Mouse (Mus musculus): ENCODE measurements around the gene Ghr. TPM values are rescaled to one million over a fixed set of nuclear protein-coding genes. Genes with fewer than 3 reads are reported as not detected.

Ghr gene
- polyA plus RNA-seq (2015; fragmentation: Nextera tagmentation; extraction: Ambion mirVana) = 93.7 and 101 TPM in 2 replicates

DNA sequence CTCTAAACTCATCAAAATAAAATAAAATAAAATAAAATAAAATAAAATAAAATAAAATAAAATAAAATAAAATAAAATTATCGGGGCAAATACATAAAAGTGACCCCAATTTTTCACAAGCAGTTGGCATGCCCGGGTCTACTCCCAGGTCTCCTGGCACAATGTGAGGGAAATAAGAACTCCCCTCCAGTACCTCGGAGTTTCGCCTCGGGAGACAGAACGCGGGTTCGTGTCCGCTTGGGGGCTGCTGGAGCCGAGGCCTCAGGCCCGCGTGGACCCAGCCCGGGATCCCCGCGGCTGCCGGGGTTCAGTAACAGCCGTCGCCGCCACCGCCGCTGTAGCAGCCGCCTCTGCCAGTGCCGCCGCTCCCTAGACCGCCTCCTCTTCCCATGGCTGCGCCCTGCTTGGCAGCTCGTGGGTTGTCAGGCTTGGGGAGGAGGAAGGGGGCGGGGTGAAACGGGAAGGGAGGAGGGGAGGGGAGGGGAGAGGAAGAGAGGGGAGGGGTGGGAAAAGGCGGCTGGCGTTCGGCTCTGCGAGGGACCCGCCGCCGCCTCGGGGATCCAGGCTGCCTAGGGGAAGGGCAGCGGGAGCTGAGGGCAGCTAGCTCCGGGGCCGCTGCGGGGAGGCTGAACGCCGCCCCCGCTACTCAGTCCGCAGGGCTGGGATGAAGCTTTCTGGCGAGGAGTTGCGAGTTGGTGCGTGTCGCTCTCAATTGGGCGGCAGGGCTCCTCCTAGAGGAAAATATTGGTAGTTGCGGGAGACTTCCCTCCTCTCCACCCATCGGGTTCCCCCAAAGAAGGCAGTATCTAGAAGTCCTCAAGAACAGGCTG, at the start of gene Ghr:
TSS of gene Ghr (minus strand) at position 686 of the 830 bp plus-strand sequence.
- no peaks in the 10 kb centered on the region for H3K27me3 ChIP-seq (ENCODE audit: control insufficient read depth, insufficient read depth, low read depth, low read length)
- H3K4me3 ChIP-seq (ENCODE audit: low read length) = peak within 1 kb of the TSS; percentile 84
- under 1% methylated on average over 49 of the region's 52 CpGs for WGBS
- peak within 1 kb of the TSS; percentile 92 for H3K9ac ChIP-seq (ENCODE audit: low read length)
- H3K4me2 ChIP-seq (ENCODE audit: low read depth, low read length) = peak within 1 kb of the TSS; percentile 51
- no peaks in the 10 kb centered on the region for H3K9me3 ChIP-seq (ENCODE audit: control insufficient read depth, low read length)
- H3K4me1 ChIP-seq (replicated peaks; ENCODE audit: control insufficient read depth, insufficient read depth, low read length) = peaks cover 18% of the 10 kb centered on the region
- peak; percentile 87 for ATAC-seq (ENCODE audit: low read depth)
- H3K27ac ChIP-seq (ENCODE audit: low read length) = peak within 1 kb of the TSS; percentile 98
- no peaks in the 10 kb centered on the region for H3K36me3 ChIP-seq (ENCODE audit: control insufficient read depth, insufficient read depth, low read length)

DNA sequence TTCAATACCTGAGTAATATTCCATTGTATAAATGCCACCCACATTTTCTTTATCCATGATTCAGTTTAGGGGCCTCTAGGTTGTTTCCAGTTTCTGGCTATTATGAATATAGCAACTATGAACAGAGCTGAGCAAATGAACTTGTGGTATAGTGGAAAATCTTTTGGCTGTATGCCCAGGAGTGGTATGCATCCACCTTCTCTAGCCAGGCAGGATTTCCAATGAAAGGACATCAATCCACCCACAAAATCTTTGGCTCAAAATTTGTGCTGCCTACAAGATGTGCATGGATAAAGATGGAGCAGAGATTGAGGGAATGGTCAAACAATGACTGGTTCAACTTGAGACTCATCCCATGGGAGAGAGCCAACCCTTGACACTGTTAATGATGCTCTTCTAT, 39.5 kb upstream of the Ghr start:
- no peak for ATAC-seq (ENCODE audit: low read depth)
- H3K4me1 ChIP-seq (replicated peaks; ENCODE audit: control insufficient read depth, insufficient read depth, low read length) = no peaks in the 10 kb centered on the region

DNA sequence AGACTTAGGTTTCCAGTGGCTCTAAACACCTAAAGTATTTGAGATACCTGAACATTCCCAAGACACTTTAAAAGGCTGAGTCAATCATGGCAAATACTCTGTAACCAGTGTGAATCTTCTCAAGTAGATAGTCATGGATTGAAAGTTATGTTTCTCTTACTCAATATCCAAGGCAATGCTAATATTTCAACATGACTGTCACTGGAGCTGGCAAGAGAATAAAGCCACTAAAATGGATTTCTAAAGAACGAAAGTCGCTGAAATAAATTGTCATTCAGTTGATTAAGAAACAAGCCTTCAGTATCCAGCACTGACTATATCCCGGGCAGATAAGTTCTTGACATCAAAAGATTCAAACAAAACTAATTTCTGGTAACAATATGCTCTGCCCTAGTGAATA, 37.1 kb upstream of the Ghr start:
- H3K9ac ChIP-seq (ENCODE audit: low read length) = no peak overlapping the region
- H3K27me3 ChIP-seq (ENCODE audit: control insufficient read depth, insufficient read depth, low read depth, low read length) = no peaks in the 10 kb centered on the region
- no peaks in the 10 kb centered on the region for H3K4me1 ChIP-seq (replicated peaks; ENCODE audit: control insufficient read depth, insufficient read depth, low read length)
- no peak for ATAC-seq (ENCODE audit: low read depth)
- no peaks in the 10 kb centered on the region for H3K9me3 ChIP-seq (ENCODE audit: control insufficient read depth, low read length)
- no peak overlapping the region for H3K4me3 ChIP-seq (ENCODE audit: low read length)
- no peaks in the 10 kb centered on the region for H3K36me3 ChIP-seq (ENCODE audit: control insufficient read depth, insufficient read depth, low read length)
- no peak overlapping the region for H3K4me2 ChIP-seq (ENCODE audit: low read depth, low read length)
- no peak overlapping the region for H3K27ac ChIP-seq (ENCODE audit: low read length)
- WGBS = 70% methylated on average over 3 of the region's 3 CpGs

More for the DNA sequence above, 39.5 kb upstream of the Ghr start:
- Histone ChIP-seq H3K27ac (ENCODE audit: low read length) (no peak overlapping the region), H3K9ac (ENCODE audit: low read length) (no peak overlapping the region), H3K36me3 (ENCODE audit: control insufficient read depth, insufficient read depth, low read length) (no peaks in the 10 kb centered on the region), H3K9me3 (ENCODE audit: control insufficient read depth, low read length) (no peaks in the 10 kb centered on the region), H3K4me3 (ENCODE audit: low read length) (no peak overlapping the region), H3K27me3 (ENCODE audit: control insufficient read depth, insufficient read depth, low read depth, low read length) (no peaks in the 10 kb centered on the region), H3K4me2 (ENCODE audit: low read depth, low read length) (no peak overlapping the region)

DNA sequence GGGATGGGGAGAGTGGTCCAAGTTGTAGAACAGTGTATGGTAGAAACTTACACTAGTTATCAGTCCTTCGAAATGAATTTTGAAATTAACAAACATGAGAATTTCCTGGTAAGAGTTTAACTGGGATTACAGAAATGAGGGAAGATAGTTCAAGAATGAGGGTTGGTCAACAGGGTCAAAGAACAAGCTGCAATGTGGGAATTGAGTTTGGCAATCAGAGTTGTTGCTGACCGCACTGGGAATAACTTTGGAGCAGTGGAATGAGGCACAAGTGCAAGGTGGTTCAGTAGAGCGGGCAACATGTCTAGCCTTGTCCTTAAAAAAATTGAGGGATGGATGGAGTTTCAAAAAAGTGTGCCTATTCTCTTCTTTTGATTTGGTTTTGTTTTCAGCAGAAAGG, 35.0 kb upstream of the Ghr start:
- Histone ChIP-seq H3K27ac (ENCODE audit: low read length) (no peak overlapping the region), H3K4me1 (replicated peaks; ENCODE audit: control insufficient read depth, insufficient read depth, low read length) (no peaks in the 10 kb centered on the region), H3K27me3 (ENCODE audit: control insufficient read depth, insufficient read depth, low read depth, low read length) (no peaks in the 10 kb centered on the region), H3K36me3 (ENCODE audit: control insufficient read depth, insufficient read depth, low read length) (no peaks in the 10 kb centered on the region), H3K4me3 (ENCODE audit: low read length) (no peak overlapping the region), H3K9ac (ENCODE audit: low read length) (no peak overlapping the region), H3K4me2 (ENCODE audit: low read depth, low read length) (no peak overlapping the region), H3K9me3 (ENCODE audit: control insufficient read depth, low read length) (no peaks in the 10 kb centered on the region)
- 82% methylated on average over 3 of the region's 3 CpGs for WGBS
- ATAC-seq (ENCODE audit: low read depth) = no peak

DNA sequence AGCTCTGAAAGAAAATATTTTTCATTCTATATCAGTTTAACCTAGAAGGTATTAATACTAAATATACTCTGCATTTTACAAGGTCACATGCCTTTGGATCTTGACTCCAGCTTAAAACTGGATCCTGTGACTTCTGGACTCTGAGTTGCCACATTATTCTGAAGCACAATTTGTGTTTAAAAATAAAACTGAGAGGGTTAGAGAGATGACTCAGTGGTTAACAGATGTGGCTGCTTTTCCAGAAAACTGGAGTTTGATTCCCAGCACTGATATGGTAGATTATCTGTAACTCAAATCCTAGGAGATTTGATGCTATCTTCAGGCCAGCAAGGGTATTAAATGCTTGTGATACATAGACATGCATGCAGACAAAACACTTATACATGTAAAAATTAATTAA, 28.7 kb upstream of the Ghr start:
- Histone ChIP-seq H3K9ac (ENCODE audit: low read length) (no peak overlapping the region), H3K27ac (ENCODE audit: low read length) (no peak overlapping the region), H3K27me3 (ENCODE audit: control insufficient read depth, insufficient read depth, low read depth, low read length) (no peaks in the 10 kb centered on the region), H3K36me3 (ENCODE audit: control insufficient read depth, insufficient read depth, low read length) (no peaks in the 10 kb centered on the region), H3K4me1 (replicated peaks; ENCODE audit: control insufficient read depth, insufficient read depth, low read length) (no peaks in the 10 kb centered on the region), H3K4me3 (ENCODE audit: low read length) (no peak overlapping the region), H3K9me3 (ENCODE audit: control insufficient read depth, low read length) (no peaks in the 10 kb centered on the region), H3K4me2 (ENCODE audit: low read depth, low read length) (no peak overlapping the region)
- ATAC-seq (ENCODE audit: low read depth) = no peak

DNA sequence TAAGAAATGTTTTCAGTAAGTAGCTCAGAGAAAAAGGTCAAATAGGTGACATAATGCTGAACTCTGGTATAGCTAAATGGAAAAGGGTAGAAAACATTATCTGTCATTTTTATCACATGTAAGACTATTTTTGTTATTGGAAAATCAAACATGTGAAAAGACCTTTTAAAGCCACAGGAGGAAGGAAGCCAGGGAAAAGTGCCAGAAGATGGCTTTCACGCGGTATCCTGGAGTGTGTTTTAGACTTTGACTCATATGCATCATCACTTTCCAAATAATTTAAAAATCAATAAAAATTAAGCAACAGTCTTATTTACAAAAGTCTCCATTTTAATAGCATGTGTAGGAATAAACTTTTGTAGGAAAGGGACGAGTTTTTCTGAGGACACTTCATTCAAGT, 24.7 kb upstream of the Ghr start:
- H3K36me3 ChIP-seq (ENCODE audit: control insufficient read depth, insufficient read depth, low read length) = no peaks in the 10 kb centered on the region
- no peak overlapping the region for H3K4me2 ChIP-seq (ENCODE audit: low read depth, low read length)
- no peaks in the 10 kb centered on the region for H3K9me3 ChIP-seq (ENCODE audit: control insufficient read depth, low read length)
- no peak overlapping the region for H3K27ac ChIP-seq (ENCODE audit: low read length)
- H3K27me3 ChIP-seq (ENCODE audit: control insufficient read depth, insufficient read depth, low read depth, low read length) = no peaks in the 10 kb centered on the region
- whole genome bisulfite sequencing = 64% methylated on average over 3 of the region's 3 CpGs
- no peak overlapping the region for H3K9ac ChIP-seq (ENCODE audit: low read length)
- H3K4me1 ChIP-seq (replicated peaks; ENCODE audit: control insufficient read depth, insufficient read depth, low read length) = no peaks in the 10 kb centered on the region
- no peak overlapping the region for H3K4me3 ChIP-seq (ENCODE audit: low read length)
- no peak for ATAC-seq (ENCODE audit: low read depth)

DNA sequence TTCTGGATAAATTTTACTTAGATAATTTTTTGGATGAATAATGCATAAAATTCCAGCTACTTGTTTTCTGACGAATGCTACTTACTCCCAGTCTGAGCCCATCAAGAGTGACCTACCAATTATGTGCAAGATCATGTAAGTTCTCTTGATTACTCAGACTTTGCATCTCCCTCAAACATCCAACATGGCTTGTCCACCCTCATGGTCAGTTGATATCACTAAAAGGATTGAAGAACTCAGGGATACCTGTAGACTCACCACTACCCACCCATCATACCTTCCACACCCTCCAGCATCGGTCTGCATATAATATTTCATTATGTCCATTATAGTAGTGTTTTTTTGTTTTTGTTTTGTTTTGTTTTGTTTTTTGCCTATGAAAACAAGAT, 18.8 kb upstream of the Ghr start:
- Histone ChIP-seq H3K27me3 (ENCODE audit: control insufficient read depth, insufficient read depth, low read depth, low read length) (no peaks in the 10 kb centered on the region), H3K4me2 (ENCODE audit: low read depth, low read length) (no peak overlapping the region), H3K4me1 (replicated peaks; ENCODE audit: control insufficient read depth, insufficient read depth, low read length) (no peaks in the 10 kb centered on the region), H3K4me3 (ENCODE audit: low read length) (no peak overlapping the region), H3K36me3 (ENCODE audit: control insufficient read depth, insufficient read depth, low read length) (no peaks in the 10 kb centered on the region), H3K9me3 (ENCODE audit: control insufficient read depth, low read length) (no peaks in the 10 kb centered on the region), H3K9ac (ENCODE audit: low read length) (no peak overlapping the region), H3K27ac (ENCODE audit: low read length) (no peak overlapping the region)
- ATAC-seq (ENCODE audit: low read depth) = no peak
- 74% methylated on average over 2 of the region's 2 CpGs for WGBS

DNA sequence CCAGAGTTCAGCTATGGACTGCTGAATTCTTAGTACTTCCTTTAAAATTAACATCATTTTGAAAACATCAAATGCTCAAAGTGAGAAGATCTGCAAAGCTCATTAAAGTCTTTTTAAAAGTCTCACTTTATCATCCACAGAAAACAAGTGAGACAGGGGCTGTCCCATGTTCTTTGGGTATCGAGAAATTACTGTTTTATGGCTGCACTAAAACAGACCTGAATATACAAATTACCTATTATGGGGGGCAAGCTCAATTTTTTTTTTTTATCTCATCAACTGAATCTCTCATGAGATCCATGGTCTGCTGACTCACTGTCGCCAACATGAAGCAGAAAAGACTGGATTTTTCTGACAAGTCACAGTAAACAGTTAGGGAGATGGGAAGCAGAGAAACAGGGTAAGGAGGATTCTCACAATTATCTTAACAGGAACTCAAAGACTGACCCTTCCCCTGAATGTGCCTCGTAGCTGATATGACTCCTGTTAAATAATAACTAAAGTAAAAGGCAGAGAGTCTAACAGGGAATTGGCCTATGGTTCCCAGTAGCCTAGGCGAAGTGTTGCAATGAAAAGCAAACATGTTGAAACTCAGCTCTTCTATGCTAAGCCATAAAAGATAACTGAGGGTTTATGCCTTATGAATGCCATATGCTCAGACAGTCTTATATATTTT, 18.3 kb upstream of the Ghr start:
- no peaks in the 10 kb centered on the region for H3K4me1 ChIP-seq (replicated peaks; ENCODE audit: control insufficient read depth, insufficient read depth, low read length)
- 38% methylated on average over 4 of the region's 4 CpGs for WGBS
- no peak overlapping the region for H3K27ac ChIP-seq (ENCODE audit: low read length)
- H3K9me3 ChIP-seq (ENCODE audit: control insufficient read depth, low read length) = no peaks in the 10 kb centered on the region
- 0 out of 2 replicates have a peak, but pooled peaks have one; percentile 51 for ATAC-seq (ENCODE audit: low read depth)
- no peaks in the 10 kb centered on the region for H3K27me3 ChIP-seq (ENCODE audit: control insufficient read depth, insufficient read depth, low read depth, low read length)
- no peak overlapping the region for H3K4me2 ChIP-seq (ENCODE audit: low read depth, low read length)
- no peaks in the 10 kb centered on the region for H3K36me3 ChIP-seq (ENCODE audit: control insufficient read depth, insufficient read depth, low read length)
- H3K9ac ChIP-seq (ENCODE audit: low read length) = no peak overlapping the region
- no peak overlapping the region for H3K4me3 ChIP-seq (ENCODE audit: low read length)

DNA sequence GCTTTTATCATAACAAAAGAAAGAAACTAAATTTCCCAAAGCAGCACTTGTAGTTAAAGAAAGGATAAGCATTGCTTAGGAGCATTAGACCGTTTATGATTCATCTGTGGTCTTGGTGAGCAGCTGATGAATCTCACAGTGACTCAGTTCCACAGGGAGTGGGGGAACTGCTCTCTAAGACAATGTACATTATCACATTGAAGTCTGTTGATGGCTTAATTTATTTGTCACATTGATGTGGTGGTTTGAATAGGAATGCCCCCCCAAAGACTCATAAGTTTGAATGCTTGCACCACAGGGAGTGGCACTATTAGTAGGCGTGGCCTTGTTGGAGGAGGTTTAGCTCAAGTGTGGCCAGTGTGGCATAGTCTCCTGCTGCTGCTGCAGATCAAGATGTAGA, 4.6 kb upstream of the Ghr start:
- Histone ChIP-seq H3K9ac (ENCODE audit: low read length) (no peak overlapping the region), H3K4me1 (replicated peaks; ENCODE audit: control insufficient read depth, insufficient read depth, low read length) (no peaks in the 10 kb centered on the region), H3K9me3 (ENCODE audit: control insufficient read depth, low read length) (no peaks in the 10 kb centered on the region), H3K27ac (ENCODE audit: low read length) (no peak overlapping the region), H3K4me3 (ENCODE audit: low read length) (no peak overlapping the region), H3K27me3 (ENCODE audit: control insufficient read depth, insufficient read depth, low read depth, low read length) (no peaks in the 10 kb centered on the region), H3K36me3 (ENCODE audit: control insufficient read depth, insufficient read depth, low read length) (no peaks in the 10 kb centered on the region), H3K4me2 (ENCODE audit: low read depth, low read length) (no peak overlapping the region)
- WGBS = 79% methylated on average over 2 of the region's 2 CpGs
- no peak for ATAC-seq (ENCODE audit: low read depth)

Measured in lung, embryonic 16.5 days (tissue).